Mouse (Mus musculus): ENCODE measurements at regions not wholly inside any gene's neighbourhood (a gene's known extent, or its start where the extent isn't known, plus 50 kb on each side); places are given as distances from the start of the nearest gene placed in this dataset.

GRCm38 (mm10) chr9:79028234-79028633, 412.9 kb downstream of the Cd109 start:
- no peak overlapping the region for H3K27ac ChIP-seq (ENCODE audit: low read length)
- no peak overlapping the region for H3K4me3 ChIP-seq (ENCODE audit: low read depth, low read length)
- no peak for ATAC-seq (ENCODE audit: low read depth)
- no peak overlapping the region for H3K9ac ChIP-seq (ENCODE audit: low read depth, low read length)
- whole genome bisulfite sequencing (ENCODE audit: insufficient replicate concordance), result 77% methylated on average over 6 of the region's 6 CpGs
- no peaks in the 10 kb centered on the region for H3K27me3 ChIP-seq (ENCODE audit: control insufficient read depth, insufficient read depth, low read depth, low read length)
- H3K4me1 ChIP-seq (ENCODE audit: control insufficient read depth, low read depth, low read length), result no peaks in the 10 kb centered on the region
- H3K9me3 ChIP-seq (replicated peaks; ENCODE audit: control insufficient read depth, low read length), result no peaks in the 10 kb centered on the region
- H3K36me3 ChIP-seq (ENCODE audit: control insufficient read depth, insufficient read depth), result no peaks in the 10 kb centered on the region
- no peak overlapping the region for H3K4me2 ChIP-seq (ENCODE audit: low read depth, low read length)

DNA sequence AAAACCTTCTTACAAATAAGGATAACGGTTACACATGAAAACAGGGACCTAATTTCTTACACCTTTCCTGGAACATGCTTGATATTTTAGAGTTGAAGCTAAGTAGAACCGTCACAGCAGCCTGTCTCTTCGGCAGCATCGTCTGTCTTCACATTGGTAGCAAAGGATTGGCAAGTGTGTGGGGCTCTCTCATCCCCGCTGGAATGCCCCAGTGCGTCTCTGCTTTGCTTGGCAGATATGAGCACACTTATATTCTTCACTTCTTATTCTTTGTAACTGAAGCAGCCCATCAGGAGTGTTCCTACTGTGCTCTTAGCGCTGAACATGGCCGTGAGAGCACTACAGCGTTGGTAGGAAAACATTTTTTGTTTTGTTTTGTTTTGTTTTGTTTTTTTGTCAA, 414.1 kb downstream of the Cd109 start:
- Histone ChIP-seq H3K4me3 (ENCODE audit: low read depth, low read length) (no peak overlapping the region), H3K9me3 (replicated peaks; ENCODE audit: control insufficient read depth, low read length) (no peaks in the 10 kb centered on the region), H3K9ac (ENCODE audit: low read depth, low read length) (no peak overlapping the region), H3K4me2 (ENCODE audit: low read depth, low read length) (no peak overlapping the region), H3K36me3 (ENCODE audit: control insufficient read depth, insufficient read depth) (no peaks in the 10 kb centered on the region), H3K27me3 (ENCODE audit: control insufficient read depth, insufficient read depth, low read depth, low read length) (no peaks in the 10 kb centered on the region), H3K4me1 (ENCODE audit: control insufficient read depth, low read depth, low read length) (no peaks in the 10 kb centered on the region), H3K27ac (ENCODE audit: low read length) (no peak overlapping the region)
- 68% methylated on average over 9 of the region's 9 CpGs for WGBS (ENCODE audit: insufficient replicate concordance)
- no peak for ATAC-seq (ENCODE audit: low read depth)

DNA sequence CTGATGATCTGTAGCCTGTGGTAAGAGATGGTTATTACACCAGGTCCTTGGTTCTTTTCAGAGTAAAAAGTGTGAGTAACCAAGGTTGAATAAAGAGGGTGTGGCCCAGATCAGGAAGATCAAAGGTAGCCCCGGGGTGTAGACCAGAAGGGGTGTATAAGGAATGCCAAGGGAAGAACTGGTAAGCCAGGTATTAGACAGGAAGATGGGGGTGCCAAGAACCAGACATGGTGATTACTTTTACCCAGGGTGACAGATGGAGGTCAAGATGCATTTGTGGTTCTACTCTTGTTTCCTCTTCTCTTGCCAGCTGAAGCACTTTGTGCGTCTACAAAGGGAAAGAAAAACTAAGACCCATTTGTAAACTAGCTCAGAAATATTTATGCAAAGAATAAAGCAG, 420.3 kb downstream of the Cd109 start:
- Histone ChIP-seq H3K27ac (ENCODE audit: low read length) (no peak overlapping the region), H3K36me3 (ENCODE audit: control insufficient read depth, insufficient read depth) (no peaks in the 10 kb centered on the region), H3K4me2 (ENCODE audit: low read depth, low read length) (no peak overlapping the region), H3K4me1 (ENCODE audit: control insufficient read depth, low read depth, low read length) (no peaks in the 10 kb centered on the region), H3K9me3 (replicated peaks; ENCODE audit: control insufficient read depth, low read length) (no peaks in the 10 kb centered on the region), H3K9ac (ENCODE audit: low read depth, low read length) (no peak overlapping the region), H3K27me3 (ENCODE audit: control insufficient read depth, insufficient read depth, low read depth, low read length) (no peaks in the 10 kb centered on the region), H3K4me3 (ENCODE audit: low read depth, low read length) (no peak overlapping the region)
- 39% methylated on average over 2 of the region's 2 CpGs for WGBS (ENCODE audit: insufficient replicate concordance)
- ATAC-seq (ENCODE audit: low read depth), result no peak

DNA sequence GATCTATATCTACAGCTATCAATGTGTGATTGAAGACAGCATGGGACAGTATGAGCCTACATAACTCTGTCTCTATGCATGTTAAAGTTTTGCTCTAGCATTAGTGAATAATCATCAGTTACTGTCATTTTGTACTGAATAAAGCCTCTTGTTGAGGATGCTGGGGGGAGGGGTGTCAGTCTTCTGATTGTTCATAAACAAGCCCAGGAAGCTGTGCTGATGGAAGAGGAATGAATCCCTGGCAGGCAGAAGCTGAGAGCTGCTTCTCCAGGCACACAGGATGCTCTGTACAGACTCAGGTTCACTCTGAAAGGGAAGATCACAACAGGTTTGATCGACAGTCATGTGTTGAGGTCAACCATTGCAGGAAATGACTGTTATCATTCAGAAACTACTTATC, 421.7 kb downstream of the Cd109 start:
- H3K4me3 ChIP-seq (ENCODE audit: low read depth, low read length), result no peak overlapping the region
- H3K9me3 ChIP-seq (replicated peaks; ENCODE audit: control insufficient read depth, low read length), result no peaks in the 10 kb centered on the region
- H3K9ac ChIP-seq (ENCODE audit: low read depth, low read length), result no peak overlapping the region
- no peaks in the 10 kb centered on the region for H3K4me1 ChIP-seq (ENCODE audit: control insufficient read depth, low read depth, low read length)
- 56% methylated on average over 1 of the region's 1 CpGs for WGBS (ENCODE audit: insufficient replicate concordance)
- H3K27me3 ChIP-seq (ENCODE audit: control insufficient read depth, insufficient read depth, low read depth, low read length), result no peaks in the 10 kb centered on the region
- no peak for ATAC-seq (ENCODE audit: low read depth)
- H3K36me3 ChIP-seq (ENCODE audit: control insufficient read depth, insufficient read depth), result no peaks in the 10 kb centered on the region
- no peak overlapping the region for H3K27ac ChIP-seq (ENCODE audit: low read length)
- H3K4me2 ChIP-seq (ENCODE audit: low read depth, low read length), result no peak overlapping the region

DNA sequence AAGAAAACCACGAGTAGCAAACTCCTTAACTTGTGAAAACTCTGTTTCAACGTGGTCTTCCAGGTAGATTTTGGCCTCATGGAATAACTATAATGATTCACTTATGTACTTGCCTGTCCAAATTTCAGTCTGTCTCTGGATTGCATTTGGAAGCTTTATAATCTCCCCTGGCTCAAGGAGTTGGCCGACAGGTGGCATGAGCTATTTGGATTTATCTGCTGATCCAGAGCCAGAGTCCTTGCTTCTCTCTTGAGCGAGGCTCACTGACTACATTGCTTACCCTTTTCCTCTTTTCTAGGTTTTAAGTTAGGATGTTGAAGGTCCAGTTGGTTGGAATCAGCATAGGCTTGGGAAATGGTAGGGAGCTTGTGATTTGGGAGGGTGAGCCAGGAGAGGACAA, 423.6 kb downstream of the Cd109 start:
- Histone ChIP-seq H3K27ac (ENCODE audit: low read length) (no peak overlapping the region), H3K27me3 (ENCODE audit: control insufficient read depth, insufficient read depth, low read depth, low read length) (no peaks in the 10 kb centered on the region), H3K4me2 (ENCODE audit: low read depth, low read length) (no peak overlapping the region), H3K4me1 (ENCODE audit: control insufficient read depth, low read depth, low read length) (no peaks in the 10 kb centered on the region), H3K9me3 (replicated peaks; ENCODE audit: control insufficient read depth, low read length) (no peaks in the 10 kb centered on the region), H3K36me3 (ENCODE audit: control insufficient read depth, insufficient read depth) (no peaks in the 10 kb centered on the region), H3K4me3 (ENCODE audit: low read depth, low read length) (no peak overlapping the region), H3K9ac (ENCODE audit: low read depth, low read length) (no peak overlapping the region)
- 59% methylated on average over 4 of the region's 4 CpGs for WGBS (ENCODE audit: insufficient replicate concordance)
- ATAC-seq (ENCODE audit: low read depth), result no peak

DNA sequence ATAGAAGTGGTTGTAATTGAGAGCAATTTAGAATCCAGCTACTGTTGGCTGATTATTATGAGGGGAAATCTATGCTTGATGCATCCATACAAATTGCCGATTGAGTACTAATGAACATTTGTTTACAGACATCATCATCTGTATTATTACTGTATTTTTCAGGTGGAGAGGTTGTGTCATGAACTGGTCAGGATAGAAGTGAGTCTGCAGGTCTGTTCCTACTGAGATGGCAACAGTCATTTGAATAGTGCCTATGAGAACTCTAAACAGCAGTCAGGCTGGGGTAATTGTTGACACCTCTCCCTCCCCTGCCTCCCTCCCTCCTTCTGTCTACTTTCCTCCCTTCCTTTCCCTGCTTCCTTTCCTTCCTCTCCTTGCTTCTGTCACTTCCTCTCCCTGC, 429.0 kb downstream of the Cd109 start:
- WGBS (ENCODE audit: insufficient replicate concordance), result 79% methylated on average over 1 of the region's 1 CpGs
- Histone ChIP-seq H3K27ac (ENCODE audit: low read length) (no peak overlapping the region), H3K27me3 (ENCODE audit: control insufficient read depth, insufficient read depth, low read depth, low read length) (no peaks in the 10 kb centered on the region), H3K9me3 (replicated peaks; ENCODE audit: control insufficient read depth, low read length) (no peaks in the 10 kb centered on the region), H3K4me1 (ENCODE audit: control insufficient read depth, low read depth, low read length) (no peaks in the 10 kb centered on the region), H3K4me3 (ENCODE audit: low read depth, low read length) (no peak overlapping the region), H3K4me2 (ENCODE audit: low read depth, low read length) (no peak overlapping the region), H3K36me3 (ENCODE audit: control insufficient read depth, insufficient read depth) (no peaks in the 10 kb centered on the region), H3K9ac (ENCODE audit: low read depth, low read length) (no peak overlapping the region)
- no peak for ATAC-seq (ENCODE audit: low read depth)

DNA sequence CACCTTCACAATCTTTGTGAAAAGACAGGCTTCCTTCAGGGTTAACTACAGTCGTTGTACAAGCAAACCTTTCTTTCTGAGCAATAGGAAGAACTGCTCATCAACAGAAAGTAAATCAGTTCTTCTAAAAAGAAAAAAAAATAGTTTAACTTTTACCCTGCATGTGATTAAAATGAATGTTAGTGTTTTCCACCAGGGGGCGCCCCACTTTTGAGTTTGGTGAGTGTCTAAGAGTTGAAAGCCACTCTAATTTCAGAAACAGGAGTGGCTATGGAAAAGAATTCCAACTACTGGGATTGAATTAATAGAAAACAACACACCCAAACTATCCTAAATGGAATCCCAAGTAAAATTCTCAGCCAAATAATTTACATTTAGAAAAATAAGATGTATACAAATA, 430.0 kb downstream of the Cd109 start:
- no peaks in the 10 kb centered on the region for H3K9me3 ChIP-seq (replicated peaks; ENCODE audit: control insufficient read depth, low read length)
- no peaks in the 10 kb centered on the region for H3K36me3 ChIP-seq (ENCODE audit: control insufficient read depth, insufficient read depth)
- H3K9ac ChIP-seq (ENCODE audit: low read depth, low read length), result no peak overlapping the region
- no peak overlapping the region for H3K27ac ChIP-seq (ENCODE audit: low read length)
- H3K4me2 ChIP-seq (ENCODE audit: low read depth, low read length), result no peak overlapping the region
- ATAC-seq (ENCODE audit: low read depth), result no peak
- H3K4me1 ChIP-seq (ENCODE audit: control insufficient read depth, low read depth, low read length), result no peaks in the 10 kb centered on the region
- no peak overlapping the region for H3K4me3 ChIP-seq (ENCODE audit: low read depth, low read length)
- WGBS (ENCODE audit: insufficient replicate concordance), result 9% methylated on average over 2 of the region's 2 CpGs
- no peaks in the 10 kb centered on the region for H3K27me3 ChIP-seq (ENCODE audit: control insufficient read depth, insufficient read depth, low read depth, low read length)

DNA sequence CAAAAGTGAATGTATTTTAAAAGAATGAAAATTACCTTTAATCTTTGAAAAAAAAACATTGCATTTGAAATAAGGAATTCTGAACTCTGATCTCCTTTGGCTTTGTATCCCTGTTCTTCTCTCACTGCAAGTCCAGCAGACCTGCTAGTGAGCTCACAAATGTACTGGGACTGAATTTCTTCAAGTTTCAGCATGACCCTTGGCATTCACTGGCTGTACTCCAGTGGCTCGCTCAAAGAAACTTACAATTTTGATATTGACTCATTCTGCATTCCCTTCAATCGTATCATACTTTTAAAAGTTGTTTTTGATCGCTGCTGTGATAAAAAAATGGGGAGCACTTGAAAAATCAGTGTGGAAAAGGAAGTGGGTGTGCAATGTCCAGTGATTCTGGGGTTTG, 456.6 kb downstream of the Cd109 start:
- Histone ChIP-seq H3K27ac (ENCODE audit: low read length) (no peak overlapping the region), H3K4me1 (ENCODE audit: control insufficient read depth, low read depth, low read length) (no peaks in the 10 kb centered on the region), H3K4me3 (ENCODE audit: low read depth, low read length) (no peak overlapping the region), H3K27me3 (ENCODE audit: control insufficient read depth, insufficient read depth, low read depth, low read length) (no peaks in the 10 kb centered on the region), H3K4me2 (ENCODE audit: low read depth, low read length) (no peak overlapping the region), H3K9ac (ENCODE audit: low read depth, low read length) (no peak overlapping the region), H3K9me3 (replicated peaks; ENCODE audit: control insufficient read depth, low read length) (no peaks in the 10 kb centered on the region), H3K36me3 (ENCODE audit: control insufficient read depth, insufficient read depth) (no peaks in the 10 kb centered on the region)
- no peak for ATAC-seq (ENCODE audit: low read depth)
- 46% methylated on average over 3 of the region's 3 CpGs for WGBS (ENCODE audit: insufficient replicate concordance)

GRCm38 (mm10) chr9:79109611-79110010, 494.3 kb downstream of the Cd109 start:
- no peaks in the 10 kb centered on the region for H3K27me3 ChIP-seq (ENCODE audit: control insufficient read depth, insufficient read depth, low read depth, low read length)
- no peak overlapping the region for H3K27ac ChIP-seq (ENCODE audit: low read length)
- no peaks in the 10 kb centered on the region for H3K9me3 ChIP-seq (replicated peaks; ENCODE audit: control insufficient read depth, low read length)
- H3K4me2 ChIP-seq (ENCODE audit: low read depth, low read length), result no peak overlapping the region
- no peaks in the 10 kb centered on the region for H3K4me1 ChIP-seq (ENCODE audit: control insufficient read depth, low read depth, low read length)
- WGBS (ENCODE audit: insufficient replicate concordance), result 50% methylated on average over 2 of the region's 2 CpGs
- no peak overlapping the region for H3K4me3 ChIP-seq (ENCODE audit: low read depth, low read length)
- H3K36me3 ChIP-seq (ENCODE audit: control insufficient read depth, insufficient read depth), result no peaks in the 10 kb centered on the region
- no peak for ATAC-seq (ENCODE audit: low read depth)
- H3K9ac ChIP-seq (ENCODE audit: low read depth, low read length), result no peak overlapping the region

- H3K36me3 ChIP-seq (ENCODE audit: control insufficient read depth, insufficient read depth), result no peaks in the 10 kb centered on the region
- no peak; the same call in 1 of the 2 replicates for ATAC-seq (ENCODE audit: low read depth)
These were observed 496.0 kb downstream of the Cd109 start for GRCm38 (mm10) chr9:79111326-79111725.

More at GRCm38 (mm10) chr9:79111326-79111725, 496.0 kb downstream of the Cd109 start:
- Histone ChIP-seq H3K4me2 (ENCODE audit: low read depth, low read length) (no peak overlapping the region), H3K9ac (ENCODE audit: low read depth, low read length) (no peak overlapping the region), H3K27me3 (ENCODE audit: control insufficient read depth, insufficient read depth, low read depth, low read length) (no peaks in the 10 kb centered on the region), H3K4me1 (ENCODE audit: control insufficient read depth, low read depth, low read length) (no peaks in the 10 kb centered on the region), H3K27ac (ENCODE audit: low read length) (no peak overlapping the region), H3K4me3 (ENCODE audit: low read depth, low read length) (no peak overlapping the region), H3K9me3 (replicated peaks; ENCODE audit: control insufficient read depth, low read length) (no peaks in the 10 kb centered on the region)
- WGBS (ENCODE audit: insufficient replicate concordance), result 41% methylated on average over 2 of the region's 2 CpGs

Data from liver, embryonic 16.5 days (tissue).